Mouse (Mus musculus) kidney, adult 9 months (tissue): ENCODE data around the gene Cntfr.

Experiments
- DNase-seq: peaks from one replicate; pipeline ENCODE4 v3.0.0; 2022

The Cntfr gene

GRCm38 (mm10) chr4:41641199-41641822 lies 55.6 kb downstream of the Cntfr start:
- no peak for DNase-seq

DNA sequence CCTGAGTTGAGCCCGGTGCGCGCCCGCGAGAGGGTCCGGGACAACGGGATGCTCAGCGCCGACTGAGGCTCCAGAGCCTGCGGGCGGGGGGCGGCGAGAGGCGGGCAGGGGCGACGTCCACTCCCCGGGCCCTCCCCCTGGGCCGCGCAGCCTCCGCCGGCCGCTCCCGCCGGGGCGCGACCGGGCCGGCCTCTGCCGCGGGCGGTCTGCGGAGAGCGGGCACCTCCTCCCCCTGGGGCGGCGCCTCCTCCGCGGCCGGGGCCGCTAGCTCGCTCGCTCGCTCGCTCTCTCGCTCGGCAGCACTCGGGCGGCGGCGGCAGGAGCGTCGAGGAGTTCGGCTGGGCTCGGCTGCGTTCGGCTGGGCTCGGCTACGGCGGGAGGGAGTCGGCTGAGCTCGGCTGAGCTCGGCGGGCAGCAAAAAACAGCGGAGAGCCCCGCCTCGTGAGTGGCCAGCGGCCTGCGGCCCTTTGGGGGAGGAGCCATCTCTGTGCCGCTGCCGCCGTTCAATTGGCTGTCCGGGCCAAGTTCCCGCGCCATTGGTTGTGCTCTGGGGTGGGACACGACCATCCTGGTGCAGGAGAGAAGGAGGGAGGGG lies 56.9 kb downstream of the Cntfr start, which contains the start of gene Enho:
Enho (minus strand) TSS at position 412 of the 595 bp plus-strand sequence.
- peak; percentile 94 for DNase-seq

DNA sequence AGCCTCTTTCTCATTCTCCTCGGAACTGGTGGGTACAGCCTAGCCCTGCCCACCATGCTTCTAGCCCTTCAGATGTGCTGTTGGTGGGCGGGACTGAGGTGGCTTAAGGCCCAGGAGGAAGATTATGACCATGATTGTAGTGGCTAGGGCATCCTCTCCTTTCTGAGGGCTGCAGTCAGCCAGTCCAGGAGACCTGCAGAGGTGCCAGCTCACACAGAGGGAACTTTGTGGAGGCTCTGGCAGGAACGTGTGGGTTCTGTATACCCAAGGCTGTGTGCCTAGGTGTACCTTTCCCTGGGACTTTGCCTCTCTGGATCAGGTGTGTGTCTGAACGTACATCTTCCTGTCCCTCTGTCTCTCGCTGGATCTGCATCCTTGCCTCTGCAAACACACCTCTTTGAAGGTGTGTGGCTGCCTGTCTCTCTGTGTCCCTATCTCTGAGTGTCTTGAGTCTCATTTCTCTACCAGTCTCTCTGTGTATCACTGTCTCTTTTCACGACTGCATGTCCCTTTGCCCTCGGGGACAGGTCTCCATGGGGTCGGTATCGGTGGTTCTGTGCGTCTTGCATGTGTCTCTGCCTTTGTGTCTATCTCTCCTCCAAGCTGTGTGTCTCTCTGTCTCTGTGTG lies 57.6 kb downstream of the Cntfr start:
- DNase-seq: no peak

DNA sequence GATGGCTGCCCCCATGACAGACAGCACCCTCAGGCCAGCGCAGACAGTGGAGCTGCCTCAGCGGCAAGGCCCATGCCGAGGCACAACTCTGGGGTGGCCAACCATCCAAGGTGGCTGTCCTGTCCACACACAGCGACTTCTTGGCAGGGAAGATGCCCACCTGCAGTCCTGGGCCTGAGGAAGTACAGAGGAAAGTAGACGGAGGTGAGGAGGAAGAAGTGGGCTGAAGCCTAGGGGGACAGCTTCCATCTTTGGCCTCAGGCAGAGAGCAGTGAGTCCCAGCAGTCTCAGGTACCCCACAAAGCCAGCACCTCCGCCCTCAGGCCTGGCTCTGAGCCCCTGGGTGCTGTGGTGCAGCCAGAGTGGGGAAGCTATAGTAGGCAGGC lies 58.1 kb downstream of the Cntfr start:
- DNase-seq: no peak

DNA sequence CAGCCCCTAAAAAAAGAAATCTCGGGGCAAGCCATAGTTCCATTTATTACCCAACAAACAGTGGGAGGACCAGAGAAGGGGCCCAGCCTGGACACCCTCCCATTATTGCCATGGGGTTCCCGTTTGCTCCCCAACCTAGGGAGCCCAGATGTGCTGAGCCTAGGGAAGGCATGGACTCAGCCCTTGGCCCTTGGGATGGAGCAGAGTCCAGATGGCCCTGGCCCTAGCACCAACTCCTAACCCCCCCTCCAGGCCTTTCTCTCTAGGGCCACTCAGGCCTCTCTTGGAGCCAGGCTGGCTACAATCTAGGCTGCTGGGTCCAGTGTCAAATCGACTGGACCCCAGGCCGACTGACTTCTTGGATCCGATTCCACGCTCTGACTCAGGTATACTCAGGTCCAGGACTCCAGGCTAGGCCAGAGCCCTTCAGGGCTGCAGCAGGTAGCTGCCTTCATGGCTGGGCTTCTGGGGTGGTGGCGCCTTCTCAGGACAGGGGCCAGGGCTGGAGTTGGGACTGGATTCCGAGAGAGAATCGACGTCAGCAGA lies 58.6 kb downstream of the Cntfr start:
- no peak for DNase-seq

DNA sequence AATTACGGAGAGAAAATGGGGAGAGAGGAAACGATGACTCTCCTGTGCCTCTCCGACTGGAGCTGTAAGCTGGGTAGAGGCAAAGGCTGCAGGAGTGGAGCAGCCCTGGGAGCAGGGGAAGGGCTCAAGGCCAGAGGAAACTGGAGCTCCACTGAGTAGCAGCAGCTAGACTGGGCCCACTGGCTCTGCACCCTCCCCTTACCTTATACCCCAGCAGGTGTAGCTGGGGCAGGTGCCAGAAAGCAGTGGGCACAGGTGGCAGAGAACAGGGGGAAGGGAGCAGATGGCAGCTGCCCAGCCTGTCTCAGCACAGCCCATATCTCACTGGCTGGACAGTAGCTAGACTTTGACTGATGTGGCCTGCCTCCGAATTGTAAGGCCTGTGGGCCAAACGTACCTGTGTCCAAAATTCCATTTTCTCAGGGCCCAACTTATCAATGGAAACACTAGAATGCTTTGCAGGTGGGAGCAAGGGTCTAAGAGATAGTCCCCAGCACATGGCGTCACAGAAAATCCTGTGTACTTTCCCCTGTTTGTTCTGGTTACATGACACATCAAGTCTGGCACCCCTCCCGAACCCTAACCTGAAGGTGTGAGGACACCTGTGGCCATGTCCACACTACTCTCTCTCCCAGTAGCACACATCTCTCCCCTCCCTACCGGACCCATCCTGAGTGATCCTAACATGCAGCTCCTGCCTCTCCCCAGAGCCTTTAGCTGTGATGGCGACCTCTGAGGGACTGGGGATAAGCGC lies 59.8 kb downstream of the Cntfr start:
- no peak for DNase-seq

DNA sequence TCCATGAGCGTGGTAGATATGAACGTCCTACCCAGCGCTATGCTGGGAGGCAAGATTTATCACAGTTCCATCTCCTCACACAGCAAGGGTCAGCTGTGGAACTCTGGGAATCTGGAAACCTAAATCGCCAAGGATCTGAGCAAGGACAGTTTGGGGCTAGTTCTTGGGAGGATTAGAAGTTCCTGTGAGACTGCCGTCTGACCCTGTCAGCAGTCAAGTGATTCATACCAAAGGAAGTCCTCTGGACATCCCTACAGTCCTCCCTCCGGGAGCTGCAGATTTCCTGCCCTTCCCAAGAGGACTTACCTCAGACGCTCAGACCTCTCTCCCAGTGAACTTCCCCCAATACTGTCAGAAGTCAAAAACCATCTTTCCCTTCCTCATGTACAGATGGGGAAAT lies 60.5 kb downstream of the Cntfr start:
- DNase-seq: peak; percentile 60

GRCm38 (mm10) chr4:41635906-41636305 lies 61.0 kb downstream of the Cntfr start:
- DNase-seq: no peak

GRCm38 (mm10) chr4:41635224-41635623 lies 61.7 kb downstream of the Cntfr start:
- DNase-seq: no peak

DNA sequence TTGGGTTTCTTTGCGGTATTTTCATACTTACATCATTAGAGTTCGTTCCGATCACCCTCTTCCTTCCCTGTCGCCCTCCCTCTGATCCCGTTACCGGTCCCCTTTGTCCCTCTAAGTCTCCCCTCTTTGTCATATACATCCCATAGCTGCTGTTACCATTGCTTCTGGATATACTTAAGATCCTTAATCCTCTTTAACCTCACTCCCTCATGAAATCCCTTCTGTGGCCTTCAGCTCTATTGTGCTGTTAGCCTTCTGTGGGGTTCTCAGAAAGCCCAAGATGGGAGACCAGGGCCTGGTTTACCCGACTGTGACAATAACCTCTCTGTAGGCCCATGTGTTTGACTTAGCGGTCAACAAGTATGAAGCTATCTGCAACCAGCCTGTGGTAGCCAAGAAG lies 62.3 kb downstream of the Cntfr start:
- DNase-seq: no peak

DNA sequence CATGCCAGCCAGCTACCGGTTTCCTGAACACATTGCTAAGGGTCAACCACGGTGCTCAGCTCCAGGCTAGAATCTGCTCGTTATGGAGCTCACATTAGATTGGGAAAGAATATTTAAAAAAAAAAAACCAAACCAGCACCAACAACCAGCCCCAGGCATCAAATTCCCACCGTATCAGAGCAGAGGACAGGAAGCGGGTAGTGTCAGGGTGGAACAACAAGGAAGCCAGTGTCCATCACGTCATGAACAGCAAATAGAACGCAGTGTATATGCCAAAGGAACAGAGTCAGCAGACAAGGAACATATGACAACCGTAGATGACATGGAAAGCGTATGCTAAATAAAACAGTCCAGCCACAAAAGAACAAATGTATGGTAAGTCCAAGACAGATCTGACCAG lies 63.9 kb downstream of the Cntfr start:
- DNase-seq: no peak

DNA sequence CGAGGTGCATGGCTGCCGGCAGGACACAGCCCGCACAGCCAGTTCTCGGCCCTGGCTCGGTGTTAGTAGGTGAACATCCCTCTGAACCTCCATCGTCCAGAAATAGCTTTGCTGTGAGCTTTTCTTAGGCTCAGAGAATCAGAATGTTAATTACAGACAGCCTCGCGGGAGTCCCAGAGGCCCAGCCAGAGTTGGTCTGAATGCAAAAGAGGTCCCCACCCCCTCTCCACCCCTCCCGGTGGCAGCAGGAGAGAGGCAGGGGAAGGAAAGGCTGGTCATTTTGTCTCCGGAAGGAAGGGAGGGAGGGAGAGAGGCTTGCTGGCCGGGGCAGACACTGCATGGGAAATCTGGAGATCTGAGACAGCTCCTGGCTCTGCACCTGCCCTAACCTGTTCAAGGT lies 65.5 kb downstream of the Cntfr start:
- DNase-seq: peak; percentile 37

- no peak for DNase-seq
Measured at GRCm38 (mm10) chr4:41630196-41630595, 66.7 kb downstream of the Cntfr start.

- peak; percentile 42 for DNase-seq
Measured at GRCm38 (mm10) chr4:41628202-41628927, 68.5 kb downstream of the Cntfr start.

DNA sequence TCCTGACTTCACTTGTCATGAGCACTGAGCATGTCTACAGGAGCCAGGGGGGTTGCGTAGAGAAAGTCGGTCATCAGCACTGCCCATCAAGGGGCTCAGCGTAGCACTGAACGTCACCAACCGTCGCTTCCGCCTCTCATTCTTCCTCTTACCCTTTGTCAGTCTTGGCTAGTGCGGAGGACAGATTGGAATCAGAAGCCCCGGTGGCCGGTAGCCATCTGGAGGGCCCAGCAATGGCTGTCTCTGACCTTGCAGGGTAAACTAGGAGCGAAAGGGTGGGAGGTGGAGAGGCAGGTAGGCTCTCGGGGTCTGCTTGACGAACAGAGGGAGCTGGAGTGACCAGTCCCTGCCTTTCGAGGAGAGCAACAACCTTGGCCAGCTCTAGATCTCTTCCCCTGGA lies 74.8 kb downstream of the Cntfr start:
- no peak for DNase-seq

DNA sequence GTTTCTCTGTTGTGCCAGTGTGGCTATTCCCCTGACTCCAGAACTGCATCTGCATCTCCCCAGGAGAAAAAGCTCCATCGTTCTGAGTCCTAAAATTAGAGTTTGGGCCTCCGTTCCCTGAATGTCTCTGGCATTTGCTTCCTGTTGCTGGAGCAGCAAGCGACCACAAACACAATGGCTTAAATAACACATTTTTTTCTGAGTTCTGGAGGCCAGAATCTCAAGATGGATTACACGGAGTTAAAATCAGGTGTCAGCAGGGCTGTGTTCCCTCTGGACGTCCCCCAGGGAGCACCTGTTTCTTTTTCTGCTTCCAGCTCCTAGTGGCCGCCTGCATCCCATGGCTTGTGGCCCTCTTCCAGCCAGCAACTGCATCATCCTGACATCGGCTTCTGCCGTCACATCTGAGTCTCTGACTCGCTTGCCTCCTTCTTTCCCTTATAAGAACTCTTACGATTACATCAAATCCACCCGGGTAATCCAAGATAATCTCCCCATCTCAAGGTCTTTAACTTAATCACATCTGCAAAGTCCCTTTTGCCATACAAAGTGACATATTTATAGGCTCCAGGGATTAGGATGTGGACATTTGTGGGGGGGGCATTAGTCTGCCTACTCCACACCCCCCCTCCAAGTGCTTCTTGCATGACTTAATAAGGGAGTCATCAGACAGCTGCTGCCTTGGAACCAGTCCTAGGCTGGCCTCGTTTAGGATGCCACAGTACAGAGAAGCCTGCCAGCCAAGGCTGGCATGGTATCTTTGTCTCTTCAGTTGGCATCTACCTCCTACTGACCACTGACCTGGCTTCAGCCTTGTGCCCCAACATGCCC lies 77.8 kb downstream of the Cntfr start:
- DNase-seq: no peak

DNA sequence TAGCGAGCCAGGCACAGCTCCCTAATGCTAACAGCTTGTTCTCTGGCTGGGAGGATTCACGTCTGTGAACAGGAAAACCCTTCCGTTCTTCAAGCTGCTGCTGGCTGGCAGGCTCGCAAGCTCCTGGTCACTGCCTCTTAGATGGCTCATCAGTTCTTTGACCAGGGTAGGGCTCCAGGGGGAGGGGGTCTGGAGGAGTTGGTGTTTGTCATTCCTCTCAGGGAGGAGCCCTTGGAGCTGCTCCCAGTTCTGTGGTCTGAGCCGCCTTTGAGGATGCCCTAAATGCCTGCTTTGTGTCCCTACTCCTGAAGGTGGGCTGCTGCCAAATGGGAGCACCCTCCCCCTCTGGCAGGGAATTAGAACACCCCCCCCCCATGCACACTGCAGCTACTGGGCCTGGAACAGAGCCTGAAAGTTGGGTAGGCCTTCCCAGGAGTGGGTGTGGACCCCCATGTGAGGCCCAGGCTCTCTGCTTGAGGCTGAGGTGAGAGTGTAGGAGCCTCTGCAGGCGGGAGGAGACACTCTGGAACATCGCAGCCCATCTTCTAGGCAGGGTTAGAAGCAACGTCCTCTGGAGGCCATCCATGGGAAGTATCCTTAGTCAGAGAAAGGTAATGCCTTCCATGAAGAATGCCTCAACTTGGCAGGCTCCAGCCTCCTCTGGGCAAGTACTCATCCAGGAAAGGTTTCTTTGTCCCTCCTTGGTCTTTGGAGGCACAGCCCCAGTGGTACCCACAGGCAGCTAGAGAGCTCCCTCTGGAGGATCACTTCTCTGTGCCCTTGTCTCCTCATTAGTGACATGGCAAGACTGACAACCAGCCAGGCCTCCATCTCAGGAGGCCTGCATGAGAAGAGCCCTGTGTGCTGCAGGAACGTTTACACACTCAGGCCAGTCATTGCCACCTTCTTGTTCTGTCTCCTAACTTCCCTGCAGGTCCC lies 81.0 kb downstream of the Cntfr start:
- DNase-seq: no peak

DNA sequence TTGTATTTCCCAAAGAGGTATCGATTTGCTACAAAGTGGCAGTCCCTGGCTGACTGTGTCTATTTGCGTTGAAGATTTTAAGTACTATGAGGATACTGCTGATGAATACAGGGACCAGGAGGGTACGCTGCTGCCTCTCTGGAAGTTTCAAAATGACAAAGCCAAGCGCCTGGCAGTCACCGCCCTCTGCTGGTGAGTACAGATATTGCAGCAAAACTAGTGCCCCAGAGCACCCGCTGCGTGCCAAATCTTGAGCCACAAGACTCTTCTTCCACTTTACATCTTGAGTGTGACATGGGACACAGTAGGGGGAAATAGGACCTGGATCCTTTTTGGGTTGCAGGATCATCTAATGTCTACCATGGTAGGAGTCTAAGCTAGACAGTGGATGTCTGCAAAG lies 82.7 kb downstream of the Cntfr start:
- DNase-seq: peak; percentile 79

- DNase-seq: no peak
Measured at GRCm38 (mm10) chr4:41612166-41612565, 84.7 kb downstream of the Cntfr start.

DNA sequence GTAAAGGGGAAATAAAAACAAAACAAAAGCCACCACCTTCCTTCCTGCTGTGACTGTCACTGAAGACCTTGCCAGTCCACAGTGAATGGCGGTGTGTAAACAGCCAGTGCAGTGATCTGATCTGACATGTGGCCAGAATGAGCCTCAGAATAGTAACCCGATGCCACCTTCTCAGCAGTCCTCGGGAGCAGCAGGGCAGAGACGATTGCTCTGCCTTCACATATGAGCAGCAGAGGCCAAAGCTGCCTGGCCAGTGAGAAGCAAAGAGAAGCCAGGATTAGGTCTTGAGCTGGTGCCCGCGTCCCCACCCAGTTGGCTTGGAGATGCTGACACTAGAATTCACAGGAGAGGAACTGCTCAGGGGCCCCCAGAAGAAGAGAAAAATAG lies 86.3 kb downstream of the Cntfr start:
- DNase-seq: no peak
